Mouse (Mus musculus): ENCODE results near the gene Fgd6. TPM values are rescaled to one million over a fixed set of nuclear protein-coding genes. Genes with fewer than 3 reads are reported as not detected.

The Fgd6 gene
- polyA plus RNA-seq, 1 experiment: 0.04 TPM

DNA sequence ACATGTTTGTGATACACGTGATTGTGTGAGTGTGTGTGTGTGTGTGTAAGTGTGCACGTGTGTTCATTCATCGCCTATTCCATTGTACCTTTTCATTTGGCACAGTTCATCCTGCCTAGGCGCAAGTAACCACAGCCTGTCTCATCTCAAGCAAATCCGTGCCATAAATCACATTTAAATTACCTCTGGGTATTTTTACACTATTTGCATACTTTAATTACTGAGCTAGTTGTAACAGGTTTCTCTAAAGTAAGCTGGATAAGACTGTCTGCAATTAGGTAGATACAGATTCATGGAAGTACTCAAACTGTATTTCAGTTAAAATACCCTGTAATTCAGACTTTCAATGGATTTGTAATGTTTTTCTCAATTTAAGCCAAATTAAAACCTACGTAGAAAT, 20.7 kb downstream of the Fgd6 start:
- H3K27me3 ChIP-seq (ENCODE audit: control insufficient read depth): no peaks in the 10 kb centered on the region
- peaks cover 6% of the 10 kb centered on the region for H3K36me3 ChIP-seq (ENCODE audit: control insufficient read depth)
- H3K9me3 ChIP-seq (ENCODE audit: control insufficient read depth, low read length): no peaks in the 10 kb centered on the region
- H3K4me1 ChIP-seq (ENCODE audit: control insufficient read depth): peaks cover 10% of the 10 kb centered on the region
- H3K4me3 ChIP-seq (replicated peaks): no peak overlapping the region
- TF ChIP-seq GATA1 (IDR thresholded peaks at IDR 0.05; ENCODE audit: low read length) (no peak), TAL1 (IDR thresholded peaks at IDR 0.05; ENCODE audit: low read length) (no peak)

DNA sequence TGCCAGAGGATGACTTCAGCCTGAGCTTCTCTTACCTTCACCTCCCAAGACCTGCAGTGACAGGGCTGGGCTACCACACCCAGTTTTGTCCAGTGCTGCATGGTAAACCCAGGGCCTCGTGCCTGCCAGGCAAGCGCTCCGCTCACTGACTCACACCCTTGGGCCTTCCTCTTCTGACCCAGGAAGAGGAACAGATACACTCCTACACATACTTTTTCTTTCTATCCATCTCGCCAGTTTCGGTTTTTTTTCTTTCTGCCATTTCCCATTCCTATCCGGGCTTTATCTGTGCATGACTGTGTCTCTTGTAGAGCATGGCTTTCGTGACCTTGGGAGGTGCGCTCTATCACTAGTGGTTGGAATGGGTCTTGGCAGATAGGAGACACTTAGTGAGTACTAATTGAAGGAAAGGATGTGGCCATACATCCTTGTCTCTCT, 23.8 kb downstream of the Fgd6 start:
- Histone ChIP-seq H3K9me3 (ENCODE audit: control insufficient read depth, low read length) (no peaks in the 10 kb centered on the region), H3K4me3 (replicated peaks) (no peak overlapping the region)
- no peak for TF ChIP-seq TAL1 (IDR thresholded peaks at IDR 0.05; ENCODE audit: low read length)
- TF ChIP-seq GATA1 (IDR thresholded peaks at IDR 0.05; ENCODE audit: low read length): no peak

DNA sequence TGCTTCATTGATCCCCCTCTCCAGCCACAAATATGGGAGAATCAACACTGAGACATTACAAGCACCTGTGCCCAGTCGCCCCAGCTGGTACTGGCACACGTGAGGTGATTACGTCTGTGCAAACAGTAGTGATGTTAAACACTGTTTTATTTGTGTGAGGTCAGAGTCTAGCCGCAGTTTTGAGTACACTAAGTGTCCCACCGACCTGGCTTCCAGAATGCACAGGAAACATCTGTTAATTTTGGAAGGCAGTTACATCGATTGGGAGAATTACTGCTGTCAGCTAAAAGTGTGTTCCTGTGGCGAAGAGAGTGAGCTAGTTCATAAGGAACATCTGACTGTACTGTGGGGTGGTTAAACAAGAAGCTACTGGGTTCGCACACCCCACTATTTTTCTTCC, 24.4 kb downstream of the Fgd6 start:
- TF ChIP-seq TAL1 (IDR thresholded peaks at IDR 0.05; ENCODE audit: low read length) (no peak), GATA1 (IDR thresholded peaks at IDR 0.05; ENCODE audit: low read length) (no peak)
- Histone ChIP-seq H3K4me1 (ENCODE audit: control insufficient read depth) (peaks cover 10% of the 10 kb centered on the region), H3K27me3 (ENCODE audit: control insufficient read depth) (no peaks in the 10 kb centered on the region), H3K36me3 (ENCODE audit: control insufficient read depth) (peaks cover 6% of the 10 kb centered on the region), H3K4me3 (replicated peaks) (no peak overlapping the region), H3K9me3 (ENCODE audit: control insufficient read depth, low read length) (no peaks in the 10 kb centered on the region)

More for the DNA sequence above, 23.8 kb downstream of the Fgd6 start:
- Histone ChIP-seq H3K4me1 (ENCODE audit: control insufficient read depth) (peaks cover 10% of the 10 kb centered on the region), H3K27me3 (ENCODE audit: control insufficient read depth) (no peaks in the 10 kb centered on the region), H3K36me3 (ENCODE audit: control insufficient read depth) (peaks cover 8% of the 10 kb centered on the region)

DNA sequence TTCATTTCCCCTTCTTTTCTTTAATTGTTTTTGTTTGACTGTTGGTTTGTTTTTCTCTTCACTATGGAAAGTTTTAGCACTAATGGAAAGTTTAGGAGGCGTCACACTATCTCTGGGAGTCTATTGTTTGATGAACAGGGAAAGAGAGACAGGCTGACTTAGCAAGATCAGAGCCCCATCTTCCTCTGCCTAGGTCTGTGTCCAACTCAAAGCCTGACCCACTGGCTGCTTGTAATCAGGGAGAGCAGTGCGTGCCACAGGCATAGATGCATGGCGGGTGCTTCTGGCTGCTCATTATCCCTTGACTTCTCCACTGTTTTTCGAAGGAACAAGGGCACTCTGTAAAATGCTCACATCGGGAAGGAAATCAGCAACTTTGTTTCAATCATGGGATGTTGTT, 26.6 kb downstream of the Fgd6 start:
- Histone ChIP-seq H3K4me3 (replicated peaks) (no peak overlapping the region), H3K9me3 (ENCODE audit: control insufficient read depth, low read length) (no peaks in the 10 kb centered on the region), H3K36me3 (ENCODE audit: control insufficient read depth) (peaks cover 13% of the 10 kb centered on the region), H3K27me3 (ENCODE audit: control insufficient read depth) (no peaks in the 10 kb centered on the region), H3K4me1 (ENCODE audit: control insufficient read depth) (peaks cover 10% of the 10 kb centered on the region)
- no peak for TF ChIP-seq TAL1 (IDR thresholded peaks at IDR 0.05; ENCODE audit: low read length)
- no peak for TF ChIP-seq GATA1 (IDR thresholded peaks at IDR 0.05; ENCODE audit: low read length)

DNA sequence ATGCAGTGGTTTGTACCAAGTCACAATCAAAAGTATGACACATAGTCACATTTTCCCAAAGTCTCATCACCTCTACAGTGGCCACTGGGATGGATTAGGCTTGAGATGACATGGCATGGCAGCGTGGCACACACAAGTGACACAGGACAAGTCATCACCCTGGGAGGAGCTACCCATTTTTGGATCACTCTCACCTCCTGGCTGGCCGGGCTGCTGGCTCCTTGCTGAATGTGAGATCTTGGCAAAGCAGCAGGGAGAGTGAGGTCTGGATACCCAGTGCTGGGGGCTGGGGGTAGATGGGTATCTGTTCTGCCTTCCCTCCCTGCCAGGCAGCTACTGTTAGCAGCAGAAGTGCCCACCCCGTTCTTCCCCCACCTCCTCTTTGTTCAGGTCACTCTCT, 31.1 kb downstream of the Fgd6 start:
- TF ChIP-seq TAL1 (IDR thresholded peaks at IDR 0.05; ENCODE audit: low read length): no peak
- no peak for TF ChIP-seq GATA1 (IDR thresholded peaks at IDR 0.05; ENCODE audit: low read length)
- no peaks in the 10 kb centered on the region for H3K9me3 ChIP-seq (ENCODE audit: control insufficient read depth, low read length)
- H3K4me1 ChIP-seq (ENCODE audit: control insufficient read depth): peaks cover 14% of the 10 kb centered on the region
- peaks cover 14% of the 10 kb centered on the region for H3K36me3 ChIP-seq (ENCODE audit: control insufficient read depth)
- no peaks in the 10 kb centered on the region for H3K27me3 ChIP-seq (ENCODE audit: control insufficient read depth)
- H3K4me3 ChIP-seq (replicated peaks): no peak overlapping the region

DNA sequence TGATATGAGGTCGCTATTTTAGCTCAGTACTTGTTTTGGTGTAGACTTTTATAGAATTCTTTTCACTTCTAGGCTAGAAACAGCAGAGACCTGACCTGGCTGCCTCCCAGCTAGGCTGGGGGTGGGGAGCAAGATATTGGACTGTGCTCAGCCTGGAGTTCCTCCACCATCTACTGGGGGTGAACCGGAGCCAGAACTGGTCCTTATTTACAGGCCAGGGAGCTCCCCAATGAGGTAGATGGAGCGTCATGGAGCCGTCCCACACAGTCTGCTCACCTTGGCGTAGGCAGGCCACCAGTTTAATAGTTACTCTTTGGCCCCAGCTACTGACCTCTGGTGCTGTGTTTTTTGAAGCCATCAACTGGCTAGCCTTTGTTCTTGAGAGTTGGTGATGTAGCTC, 32.9 kb downstream of the Fgd6 start:
- Histone ChIP-seq H3K36me3 (ENCODE audit: control insufficient read depth) (peaks cover 14% of the 10 kb centered on the region), H3K9me3 (ENCODE audit: control insufficient read depth, low read length) (no peaks in the 10 kb centered on the region), H3K4me1 (ENCODE audit: control insufficient read depth) (peaks cover 30% of the 10 kb centered on the region)

DNA sequence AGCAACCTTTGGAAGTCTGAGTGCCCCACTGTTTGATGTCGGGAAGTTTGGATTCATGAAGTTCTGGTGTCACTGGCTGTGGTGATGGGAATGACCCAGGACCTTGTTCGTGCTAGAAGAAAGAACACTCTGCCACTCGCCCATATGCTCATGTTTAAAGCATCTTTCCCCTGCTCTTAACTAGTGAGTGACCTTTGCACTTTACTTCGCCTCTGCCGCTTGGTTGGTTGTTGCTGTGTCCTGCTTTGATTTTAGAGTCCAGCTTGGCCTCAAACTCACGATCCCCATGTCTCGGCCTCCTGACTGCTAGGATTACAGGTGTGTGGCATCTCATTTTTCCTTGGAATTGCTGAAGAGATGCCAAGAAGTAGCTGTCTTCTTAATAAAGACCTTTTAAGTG, 35.8 kb downstream of the Fgd6 start:
- Histone ChIP-seq H3K27me3 (ENCODE audit: control insufficient read depth) (no peaks in the 10 kb centered on the region), H3K36me3 (ENCODE audit: control insufficient read depth) (peaks cover 26% of the 10 kb centered on the region), H3K4me3 (replicated peaks) (no peak overlapping the region), H3K9me3 (ENCODE audit: control insufficient read depth, low read length) (no peaks in the 10 kb centered on the region), H3K4me1 (ENCODE audit: control insufficient read depth) (peaks cover 35% of the 10 kb centered on the region)
- TF ChIP-seq TAL1 (IDR thresholded peaks at IDR 0.05; ENCODE audit: low read length) (no peak), GATA1 (IDR thresholded peaks at IDR 0.05; ENCODE audit: low read length) (no peak)

More for the DNA sequence above, 32.9 kb downstream of the Fgd6 start:
- TF ChIP-seq TAL1 (IDR thresholded peaks at IDR 0.05; ENCODE audit: low read length): no peak
- TF ChIP-seq GATA1 (IDR thresholded peaks at IDR 0.05; ENCODE audit: low read length): no peak
- H3K4me3 ChIP-seq (replicated peaks): no peak overlapping the region
- no peaks in the 10 kb centered on the region for H3K27me3 ChIP-seq (ENCODE audit: control insufficient read depth)

DNA sequence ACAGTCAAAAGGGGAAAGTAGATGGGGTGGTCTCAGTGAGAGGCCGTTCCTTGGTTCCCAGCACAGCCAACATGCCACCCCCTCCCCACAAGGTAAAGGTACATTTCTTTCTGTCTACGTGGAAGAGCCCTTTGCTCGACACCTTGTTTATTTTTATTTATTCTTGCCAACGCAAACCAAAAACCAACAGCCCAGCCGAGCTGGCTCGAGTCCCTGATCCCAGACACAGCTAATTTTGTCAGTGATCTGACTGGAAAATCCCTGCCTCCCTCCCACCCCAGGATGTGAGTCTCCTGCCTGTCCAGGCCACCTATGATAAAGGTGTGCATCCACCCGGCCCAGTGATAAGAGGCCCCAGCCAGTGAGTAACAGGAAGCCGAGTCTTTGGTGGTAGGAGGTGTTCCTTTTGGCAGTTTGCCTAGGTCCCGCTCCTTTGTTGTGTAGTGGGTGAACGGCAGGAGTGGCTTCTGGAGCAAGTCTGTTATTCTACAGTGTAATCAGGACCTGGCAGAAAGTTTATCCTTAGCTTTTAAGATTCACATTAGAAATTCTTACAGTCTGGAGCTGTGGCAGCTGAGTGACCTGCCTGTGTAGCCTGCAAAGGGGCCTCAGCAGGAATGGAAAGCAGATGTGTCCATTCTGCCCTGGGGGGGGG, 36.6 kb downstream of the Fgd6 start:
- H3K36me3 ChIP-seq (ENCODE audit: control insufficient read depth): peaks cover 20% of the 10 kb centered on the region
- no peaks in the 10 kb centered on the region for H3K27me3 ChIP-seq (ENCODE audit: control insufficient read depth)
- H3K4me1 ChIP-seq (ENCODE audit: control insufficient read depth): peaks cover 35% of the 10 kb centered on the region
- TF ChIP-seq GATA1 (IDR thresholded peaks at IDR 0.05; ENCODE audit: low read length) (no peak), TAL1 (IDR thresholded peaks at IDR 0.05; ENCODE audit: low read length) (no peak)
- H3K9me3 ChIP-seq (ENCODE audit: control insufficient read depth, low read length): no peaks in the 10 kb centered on the region
- peak overlapping the region; percentile 16 for H3K4me3 ChIP-seq (replicated peaks)

DNA sequence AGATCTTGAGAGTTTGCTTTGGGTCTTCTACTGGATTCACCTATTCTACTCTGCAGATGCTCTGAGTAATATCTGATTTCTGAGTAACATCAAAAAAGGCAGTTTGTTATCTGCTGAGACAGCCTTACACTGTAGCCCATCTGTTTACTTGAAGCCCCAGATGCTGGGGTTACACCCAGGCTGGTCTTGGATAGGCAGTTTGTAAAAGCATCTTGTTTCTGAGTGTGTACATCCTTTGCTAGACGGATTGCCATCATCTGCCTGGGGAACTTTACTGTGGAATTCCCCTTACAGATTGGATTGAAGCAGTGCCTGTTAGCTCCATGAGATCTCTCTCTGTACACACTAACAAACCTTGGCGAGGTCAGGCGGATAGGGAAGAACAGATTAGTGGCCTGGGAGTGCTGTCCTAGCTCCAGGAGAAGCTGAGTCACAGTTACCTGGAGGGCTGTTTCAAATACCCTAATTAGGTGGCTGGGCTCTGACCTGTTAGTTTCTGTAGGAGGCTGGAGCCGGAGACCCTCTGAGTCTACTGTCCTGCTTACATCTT, 37.2 kb downstream of the Fgd6 start:
- Histone ChIP-seq H3K4me3 (replicated peaks) (peak overlapping the region; percentile 1), H3K9me3 (ENCODE audit: control insufficient read depth, low read length) (no peaks in the 10 kb centered on the region), H3K36me3 (ENCODE audit: control insufficient read depth) (peaks cover 20% of the 10 kb centered on the region), H3K27me3 (ENCODE audit: control insufficient read depth) (no peaks in the 10 kb centered on the region), H3K4me1 (ENCODE audit: control insufficient read depth) (peaks cover 35% of the 10 kb centered on the region)
- TF ChIP-seq TAL1 (IDR thresholded peaks at IDR 0.05; ENCODE audit: low read length): peak; percentile 61
- TF ChIP-seq GATA1 (IDR thresholded peaks at IDR 0.05; ENCODE audit: low read length): no peak
